Mouse (Mus musculus): ENCODE measurements at regions not wholly inside any gene's neighbourhood (a gene's known extent, or its start where the extent isn't known, plus 50 kb on each side); places are given as distances from the start of the nearest gene placed in this dataset.
"Not testable (repeated sequence)": the region's sequence is repeated elsewhere in the genome, so short reads cannot be mapped to it uniquely, and the experiment has no call there.

DNA sequence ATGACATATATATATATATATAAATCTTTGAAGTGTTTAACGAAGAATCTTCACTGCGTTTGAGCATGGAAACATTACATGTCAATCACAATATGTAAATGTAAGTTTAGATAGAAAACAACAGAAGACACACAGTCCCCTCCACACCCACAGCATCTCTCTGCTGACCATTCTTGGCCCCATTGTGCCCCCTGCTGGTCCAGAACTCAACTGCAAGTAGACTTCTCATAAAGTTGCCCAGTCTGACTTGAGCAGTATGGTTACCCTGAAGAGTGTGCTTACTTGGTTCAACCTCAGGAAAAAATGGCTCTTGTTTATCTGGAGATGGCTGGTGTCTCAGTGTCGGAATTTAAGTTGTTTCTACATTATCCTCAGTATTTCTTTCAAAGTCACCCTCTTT is 423.3 kb upstream of the Zfp386 start:
- Histone ChIP-seq H3K27me3 (no peaks in the 10 kb centered on the region), H3K27ac (no peak overlapping the region), H3K4me2 (no peak overlapping the region), H3K9ac (no peak overlapping the region), H3K4me3 (replicated peaks) (no peak overlapping the region), H3K36me3 (no peaks in the 10 kb centered on the region), H3K9me3 (replicated peaks) (peaks cover 14% of the 10 kb centered on the region), H3K4me1 (no peaks in the 10 kb centered on the region)
- WGBS: 78% methylated on average over 3 of the region's 3 CpGs
- ATAC-seq (replicated peaks; ENCODE audit: low FRiP score): no peak

GRCm38 (mm10) chr12:115647599-115647998 is 399.9 kb upstream of the Zfp386 start:
- H3K27me3 ChIP-seq: no peaks in the 10 kb centered on the region
- no peaks in the 10 kb centered on the region for H3K36me3 ChIP-seq
- WGBS: 67% methylated on average over 3 of the region's 3 CpGs
- ATAC-seq (replicated peaks; ENCODE audit: low FRiP score): no peak
- no peak overlapping the region for H3K4me3 ChIP-seq (replicated peaks)
- no peaks in the 10 kb centered on the region for H3K4me1 ChIP-seq
- H3K27ac ChIP-seq: no peak overlapping the region
- no peak overlapping the region for H3K4me2 ChIP-seq
- H3K9me3 ChIP-seq (replicated peaks): peaks cover 2% of the 10 kb centered on the region; the same call in 1 of the 2 replicates
- H3K9ac ChIP-seq: no peak overlapping the region

DNA sequence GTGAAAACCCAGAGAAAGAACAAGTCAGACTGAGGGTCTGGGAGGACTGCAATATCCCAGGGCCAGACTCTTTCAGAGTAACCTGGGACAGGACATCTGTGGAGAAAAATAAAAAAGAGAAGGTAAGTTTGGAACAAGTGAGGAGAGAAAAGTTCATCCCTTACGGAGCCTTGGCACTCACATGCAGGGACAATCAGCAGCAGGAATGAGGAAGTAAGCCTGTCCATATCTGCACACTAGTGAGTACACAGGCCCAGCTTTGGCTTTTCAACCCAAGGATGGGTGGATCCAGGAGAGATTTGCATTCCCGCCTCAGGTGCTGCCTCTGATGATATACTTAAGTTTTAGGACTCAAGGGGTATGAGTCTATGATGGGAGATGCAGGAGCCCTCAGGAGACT is 399.4 kb upstream of the Zfp386 start:
- 85% methylated on average over 2 of the region's 2 CpGs for WGBS
- H3K27me3 ChIP-seq; H3K9me3 ChIP-seq (replicated peaks); H3K27ac ChIP-seq; ATAC-seq (replicated peaks; ENCODE audit: low FRiP score); H3K9ac ChIP-seq; H3K4me2 ChIP-seq; H3K4me1 ChIP-seq; H3K4me3 ChIP-seq (replicated peaks); H3K36me3 ChIP-seq: not testable (repeated sequence)

GRCm38 (mm10) chr12:115655781-115656180 is 391.7 kb upstream of the Zfp386 start:
- Histone ChIP-seq H3K9me3 (replicated peaks) (peaks cover 11% of the 10 kb centered on the region; the same call in 1 of the 2 replicates), H3K36me3 (no peaks in the 10 kb centered on the region), H3K4me2 (no peak overlapping the region), H3K9ac (no peak overlapping the region), H3K27ac (no peak overlapping the region), H3K4me1 (no peaks in the 10 kb centered on the region), H3K27me3 (no peaks in the 10 kb centered on the region), H3K4me3 (replicated peaks) (no peak overlapping the region)
- 96% methylated on average over 1 of the region's 1 CpGs for WGBS
- ATAC-seq (replicated peaks; ENCODE audit: low FRiP score): no peak

DNA sequence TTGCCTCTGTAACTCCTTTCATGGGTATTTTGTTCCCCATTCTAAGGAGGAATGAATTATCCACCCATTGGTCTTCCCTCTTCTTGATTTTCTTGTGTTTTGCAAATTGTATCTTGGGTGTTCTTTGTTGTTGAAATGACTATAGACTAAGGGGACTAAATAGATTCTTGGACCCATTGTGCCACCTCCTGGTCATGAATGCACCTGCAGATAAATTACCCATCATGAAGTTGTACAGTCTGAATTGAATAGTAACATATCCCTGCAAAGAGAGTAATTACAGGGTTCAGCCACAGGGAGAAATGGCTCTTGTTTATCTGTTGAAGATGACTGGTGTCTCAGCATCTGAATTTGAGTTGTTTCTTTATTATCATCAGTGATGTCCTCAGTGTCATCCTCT is 383.4 kb upstream of the Zfp386 start:
- not testable (repeated sequence) for ATAC-seq (replicated peaks; ENCODE audit: low FRiP score); H3K27me3 ChIP-seq; H3K4me2 ChIP-seq; H3K4me3 ChIP-seq (replicated peaks); H3K27ac ChIP-seq; H3K4me1 ChIP-seq; H3K36me3 ChIP-seq; H3K9me3 ChIP-seq (replicated peaks); H3K9ac ChIP-seq

GRCm38 (mm10) chr12:115671683-115672082 is 375.8 kb upstream of the Zfp386 start:
- WGBS: 80% methylated on average over 3 of the region's 3 CpGs
- H3K9me3 ChIP-seq (replicated peaks); H3K4me1 ChIP-seq; H3K36me3 ChIP-seq; H3K27ac ChIP-seq; H3K4me3 ChIP-seq (replicated peaks); H3K27me3 ChIP-seq; H3K9ac ChIP-seq; H3K4me2 ChIP-seq; ATAC-seq (replicated peaks; ENCODE audit: low FRiP score): not testable (repeated sequence)

DNA sequence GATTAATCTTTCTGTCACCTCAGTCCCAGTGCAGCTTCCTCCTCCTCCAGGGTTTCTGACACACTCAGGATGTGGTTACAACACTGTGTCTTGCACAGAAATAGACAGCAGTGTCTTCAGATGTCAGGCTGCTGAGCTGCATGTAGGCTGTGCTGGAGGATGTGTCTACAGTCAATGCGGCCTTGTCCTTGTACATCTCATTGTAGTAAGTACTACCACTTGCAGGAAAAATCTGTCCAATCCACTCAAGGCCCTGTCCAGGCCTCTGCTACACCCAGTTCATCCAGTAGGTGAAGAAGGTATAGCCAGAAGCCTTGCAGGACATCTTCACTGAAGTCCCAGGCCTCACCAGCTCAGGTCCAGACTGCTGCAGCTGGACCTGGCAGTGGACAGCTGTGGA is 355.7 kb upstream of the Zfp386 start:
- Histone ChIP-seq H3K36me3 (no peaks in the 10 kb centered on the region), H3K9ac (no peak overlapping the region), H3K4me1 (no peaks in the 10 kb centered on the region), H3K4me2 (no peak overlapping the region), H3K27ac (no peak overlapping the region), H3K9me3 (replicated peaks) (0 out of 2 replicates have a peak, but pooled peaks cover 5% of the 10 kb centered on the region), H3K4me3 (replicated peaks) (no peak overlapping the region), H3K27me3 (no peaks in the 10 kb centered on the region)
- ATAC-seq (replicated peaks; ENCODE audit: low FRiP score): no peak
- WGBS: 82% methylated on average over 1 of the region's 1 CpGs

- WGBS: 13% methylated on average over 1 of the region's 1 CpGs
These were observed 337.7 kb upstream of the Zfp386 start for GRCm38 (mm10) chr12:115709813-115710212.

GRCm38 (mm10) chr12:115742039-115742438 is 305.5 kb upstream of the Zfp386 start:
- ATAC-seq (replicated peaks; ENCODE audit: low FRiP score): 0 out of 2 replicates have a peak, but pooled peaks have one; percentile 15
- not testable (repeated sequence) for H3K27me3 ChIP-seq
- 63% methylated on average over 4 of the region's 6 CpGs for WGBS

More at GRCm38 (mm10) chr12:115709813-115710212, 337.7 kb upstream of the Zfp386 start:
- H3K27me3 ChIP-seq; H3K4me2 ChIP-seq; ATAC-seq (replicated peaks; ENCODE audit: low FRiP score); H3K27ac ChIP-seq; H3K4me1 ChIP-seq; H3K9ac ChIP-seq; H3K4me3 ChIP-seq (replicated peaks); H3K36me3 ChIP-seq; H3K9me3 ChIP-seq (replicated peaks): not testable (repeated sequence)

GRCm38 (mm10) chr12:115749586-115749985 is 297.9 kb upstream of the Zfp386 start:
- H3K4me2 ChIP-seq; H3K9me3 ChIP-seq (replicated peaks); H3K4me3 ChIP-seq (replicated peaks); ATAC-seq (replicated peaks; ENCODE audit: low FRiP score); H3K4me1 ChIP-seq; H3K9ac ChIP-seq; H3K27ac ChIP-seq; H3K27me3 ChIP-seq; H3K36me3 ChIP-seq: not testable (repeated sequence)
- WGBS: 46% methylated on average over 3 of the region's 3 CpGs

More at GRCm38 (mm10) chr12:115742039-115742438, 305.5 kb upstream of the Zfp386 start:
- H3K36me3 ChIP-seq; H3K4me1 ChIP-seq; H3K4me3 ChIP-seq (replicated peaks); H3K4me2 ChIP-seq; H3K9ac ChIP-seq; H3K27ac ChIP-seq; H3K9me3 ChIP-seq (replicated peaks): not testable (repeated sequence)

GRCm38 (mm10) chr12:115753135-115753534 is 294.4 kb upstream of the Zfp386 start:
- not testable (repeated sequence) for H3K9ac ChIP-seq; ATAC-seq (replicated peaks; ENCODE audit: low FRiP score); H3K9me3 ChIP-seq (replicated peaks); H3K36me3 ChIP-seq; H3K4me1 ChIP-seq; H3K27me3 ChIP-seq; H3K4me2 ChIP-seq; H3K4me3 ChIP-seq (replicated peaks); H3K27ac ChIP-seq
- WGBS: 85% methylated on average over 1 of the region's 1 CpGs

DNA sequence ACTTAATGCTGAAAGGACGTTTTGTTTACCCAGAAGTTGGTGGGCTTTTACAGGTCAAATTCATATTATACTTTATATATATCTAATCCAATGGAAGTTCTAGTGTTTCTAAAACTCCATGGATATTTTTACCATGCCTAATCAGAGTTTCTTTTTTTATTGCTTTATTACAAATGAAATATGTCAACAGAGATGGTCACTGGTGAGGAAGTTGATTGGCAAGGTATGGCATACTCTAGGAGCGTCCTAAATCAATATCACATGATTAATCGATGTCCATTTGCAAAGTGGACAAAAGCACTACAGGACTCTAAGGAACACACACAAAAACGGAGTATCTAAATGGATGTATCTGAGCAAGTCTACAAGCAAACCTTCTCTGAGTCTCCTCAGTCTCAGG is 290.0 kb upstream of the Zfp386 start:
- not testable (repeated sequence) for H3K27ac ChIP-seq; H3K4me1 ChIP-seq; H3K9ac ChIP-seq; H3K4me3 ChIP-seq (replicated peaks); H3K36me3 ChIP-seq; H3K27me3 ChIP-seq; H3K4me2 ChIP-seq; ATAC-seq (replicated peaks; ENCODE audit: low FRiP score); H3K9me3 ChIP-seq (replicated peaks)
- 67% methylated on average over 4 of the region's 4 CpGs for WGBS

GRCm38 (mm10) chr12:115759041-115759440 is 288.5 kb upstream of the Zfp386 start:
- H3K4me1 ChIP-seq; H3K9me3 ChIP-seq (replicated peaks); H3K4me2 ChIP-seq; H3K9ac ChIP-seq; ATAC-seq (replicated peaks; ENCODE audit: low FRiP score); H3K27me3 ChIP-seq; H3K36me3 ChIP-seq; H3K4me3 ChIP-seq (replicated peaks); H3K27ac ChIP-seq: not testable (repeated sequence)
- 60% methylated on average over 3 of the region's 3 CpGs for WGBS
